Mouse (Mus musculus) left cerebral cortex, postnatal 10 days (tissue): ENCODE measurements at regions not wholly inside any gene's neighbourhood (a gene's known extent, or its start where the extent isn't known, plus 50 kb on each side); places are given as distances from the start of the nearest gene placed in this dataset.
"Not testable (repeated sequence)": the region's sequence is repeated elsewhere in the genome, so short reads cannot be mapped to it uniquely, and the experiment has no call there.

Experiments
- DNase-seq, 2 experiments: peaks; one replicate each; pipeline ENCODE4 v3.0.0; 2021 to 2022; ENCODE audit warnings: low spot score in 2 of 2, mixed read lengths in 1 of 2; ENCODE audit errors: extremely low spot score in 1 of 2
- intact Hi-C: fragments of 180-260 bp; cut with DNase I; formaldehyde crosslinking; loops from one replicate; pipeline ENCODE4 v1.15.1; 2025

- no peak for DNase-seq
- intact Hi-C loops, result no loop called here
Observed at GRCm38 (mm10) chr1:184234320-184234988, 200.4 kb upstream of the 1700056E22Rik start.

- no peak for DNase-seq
- intact Hi-C loops, result no loop called here
Observed at GRCm38 (mm10) chr1:184233741-184234255, 199.7 kb upstream of the 1700056E22Rik start.

- intact Hi-C loops, result no loop called here
- no peak for DNase-seq
Observed at GRCm38 (mm10) chr1:184222326-184222725, 188.2 kb upstream of the 1700056E22Rik start.

GRCm38 (mm10) chr1:184221792-184222191 is 187.7 kb upstream of the 1700056E22Rik start:
- no peak for DNase-seq
- intact Hi-C loops, result no loop called here

- intact Hi-C loops, result no loop called here
Observed at GRCm38 (mm10) chr1:184197272-184197671, 163.2 kb upstream of the 1700056E22Rik start.

GRCm38 (mm10) chr1:184191325-184191724 is 157.2 kb upstream of the 1700056E22Rik start:
- intact Hi-C loops, result no loop called here
- no peak for DNase-seq

More at GRCm38 (mm10) chr1:184197272-184197671, 163.2 kb upstream of the 1700056E22Rik start:
- DNase-seq, result no peak

- intact Hi-C loops, result no loop called here
Observed at GRCm38 (mm10) chr1:184187582-184187981, 153.5 kb upstream of the 1700056E22Rik start.

GRCm38 (mm10) chr1:184182163-184182562 is 148.1 kb upstream of the 1700056E22Rik start:
- no peak for DNase-seq
- intact Hi-C loops, result no loop called here

More at GRCm38 (mm10) chr1:184187582-184187981, 153.5 kb upstream of the 1700056E22Rik start:
- DNase-seq, result peak in 1 of 2 experiments; percentile 16

- DNase-seq, intact Hi-C loops: not testable (repeated sequence)
Observed at GRCm38 (mm10) chr1:184174416-184174815, 140.3 kb upstream of the 1700056E22Rik start.

- DNase-seq, result no peak
- intact Hi-C loops, result no loop called here
Observed at GRCm38 (mm10) chr1:184173739-184174138, 139.6 kb upstream of the 1700056E22Rik start.

- intact Hi-C loops, result no loop called here
- DNase-seq, result no peak
Observed at GRCm38 (mm10) chr1:184172986-184173385, 138.9 kb upstream of the 1700056E22Rik start.

- intact Hi-C loops, result no loop called here
Observed at GRCm38 (mm10) chr1:184171601-184172000, 137.5 kb upstream of the 1700056E22Rik start.

GRCm38 (mm10) chr1:184170926-184171325 is 136.8 kb upstream of the 1700056E22Rik start:
- intact Hi-C loops, result no loop called here
- DNase-seq, result no peak

More at GRCm38 (mm10) chr1:184171601-184172000, 137.5 kb upstream of the 1700056E22Rik start:
- DNase-seq, result no peak

GRCm38 (mm10) chr1:184169967-184170366 is 135.9 kb upstream of the 1700056E22Rik start:
- DNase-seq, result no peak
- intact Hi-C loops, result no loop called here

GRCm38 (mm10) chr1:184169034-184169783 is 135.1 kb upstream of the 1700056E22Rik start:
- intact Hi-C loops, result no loop called here
- no peak for DNase-seq

- intact Hi-C loops, result no loop called here
Observed at GRCm38 (mm10) chr1:184166951-184167350, 132.8 kb upstream of the 1700056E22Rik start.

GRCm38 (mm10) chr1:184162526-184162925 is 128.4 kb upstream of the 1700056E22Rik start:
- DNase-seq, intact Hi-C loops: not testable (repeated sequence)

More at GRCm38 (mm10) chr1:184166951-184167350, 132.8 kb upstream of the 1700056E22Rik start:
- no peak for DNase-seq

GRCm38 (mm10) chr1:184147713-184148112 is 113.6 kb upstream of the 1700056E22Rik start:
- no peak for DNase-seq
- intact Hi-C loops, result no loop called here

- intact Hi-C loops, result no loop called here
- no peak for DNase-seq
Observed at GRCm38 (mm10) chr1:184142974-184143373, 108.9 kb upstream of the 1700056E22Rik start.

GRCm38 (mm10) chr1:184140486-184140885 is 106.4 kb upstream of the 1700056E22Rik start:
- intact Hi-C loops, result no loop called here

More at GRCm38 (mm10) chr1:184140486-184140885, 106.4 kb upstream of the 1700056E22Rik start:
- DNase-seq, result no peak
